ENCODE assay signal across 8 mouse cellular contexts in the genomic region with DNA sequence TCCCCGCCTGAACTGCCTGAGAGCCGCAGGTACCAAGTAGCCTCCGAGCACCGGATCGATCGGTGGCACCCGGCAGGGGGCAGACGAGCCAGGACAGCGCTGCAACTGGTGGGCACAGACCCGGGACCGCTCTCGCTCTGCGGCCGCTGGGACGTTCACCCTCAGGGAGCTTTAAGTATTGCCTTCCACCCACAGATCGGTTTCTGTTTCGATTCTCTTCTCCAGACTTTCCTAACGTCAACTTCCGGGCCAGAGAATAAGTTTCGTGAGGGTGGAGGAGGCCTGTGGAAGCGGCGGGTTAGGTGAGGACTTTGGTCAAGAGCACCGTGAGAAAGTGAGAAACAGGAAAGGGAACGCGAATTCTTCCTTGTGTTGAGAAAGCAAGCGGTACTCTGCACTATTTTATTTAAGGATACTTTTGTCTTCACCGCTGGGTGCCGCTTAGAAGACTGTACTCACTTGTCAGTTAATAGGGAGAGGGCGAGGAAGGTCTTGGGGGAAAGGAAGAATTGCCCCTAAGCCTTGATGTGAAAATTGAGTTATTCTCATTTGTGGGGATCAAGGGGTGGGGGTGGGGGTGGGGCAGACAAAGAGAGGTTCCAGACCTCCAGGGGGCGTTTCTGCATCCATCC. TPM values are rescaled to one million over a fixed set of nuclear protein-coding genes. Genes with fewer than 3 reads are reported as not detected.
DNase-seq lines count a peak whose midpoint lies in the region; ATAC-seq and TF ChIP-seq lines count a peak whose summit lies in the region.

Ifih1 (minus strand) TSS at position 242 of the 632 bp plus-strand sequence.

- H3K9ac ChIP-seq in intestine, postnatal 0 days (ENCODE audit: low read depth, low read length) = peak within 1 kb of the TSS; percentile 71
- H3K9ac ChIP-seq in neural tube, embryonic 13.5 days = peak within 1 kb of the TSS; percentile 62

- peak within 1 kb of the TSS; percentile 70 for H3K4me3 ChIP-seq in intestine, postnatal 0 days (ENCODE audit: low read depth, low read length)
- H3K4me3 ChIP-seq in neural tube, embryonic 13.5 days = peak within 1 kb of the TSS; percentile 43

- 2% methylated on average over 30 of the region's 30 CpGs for WGBS in intestine, postnatal 0 days
- WGBS in neural tube, embryonic 13.5 days = under 1% methylated on average over 30 of the region's 30 CpGs

- 0 out of 2 replicates have a peak, but pooled peaks cover 7% of the 10 kb centered on the region for H3K4me1 ChIP-seq in intestine, postnatal 0 days (replicated peaks; ENCODE audit: control insufficient read depth, insufficient read depth, low read length)
- peaks cover 21% of the 10 kb centered on the region for H3K4me1 ChIP-seq in neural tube, embryonic 13.5 days (replicated peaks)

- H3K4me2 ChIP-seq in intestine, postnatal 0 days (replicated peaks; ENCODE audit: low read depth) = peak within 1 kb of the TSS; percentile 73
- peak within 1 kb of the TSS; percentile 77 for H3K4me2 ChIP-seq in neural tube, embryonic 13.5 days

- peak; percentile 96 for ATAC-seq in intestine, postnatal 0 days
- ATAC-seq in neural tube, embryonic 13.5 days (ENCODE audit: low read depth) = peak; percentile 83

- peak within 1 kb of the TSS; percentile 89 for H3K27ac ChIP-seq in intestine, postnatal 0 days (ENCODE audit: low read depth, low read length)
- no peak within 1 kb of the TSS for H3K27ac ChIP-seq in neural tube, embryonic 13.5 days (replicated peaks)

- no peaks in the 10 kb centered on the region for H3K36me3 ChIP-seq in intestine, postnatal 0 days (ENCODE audit: control insufficient read depth, insufficient read depth)
- no peaks in the 10 kb centered on the region for H3K36me3 ChIP-seq in neural tube, embryonic 13.5 days

- peak; percentile 33 for DNase-seq in layer of hippocampus, adult 11-12 months (ENCODE audit: low spot score)
- DNase-seq in layer of hippocampus, adult 9-10 months (ENCODE audit: low spot score) = no peak
- DNase-seq in embryo, embryonic 10 days (ENCODE audit: low spot score) = peak; percentile 75
- DNase-seq in heart, adult 11 months = peak; percentile 97
- peak; percentile 73 to 80 for DNase-seq in lung, adult 18-20 months
- peak; percentile 64 for DNase-seq in thymus, postnatal 0 days (ENCODE audit: low spot score)

- TF ChIP-seq CTCF in intestine, postnatal 0 days (IDR thresholded peaks at IDR 0.05; ENCODE audit: low read depth) = peak; percentile 72

- no peaks in the 10 kb centered on the region for H3K27me3 ChIP-seq in intestine, postnatal 0 days (replicated peaks; ENCODE audit: control insufficient read depth, insufficient read depth, low read length)
- H3K27me3 ChIP-seq in neural tube, embryonic 13.5 days = peaks cover 22% of the 10 kb centered on the region

- no peaks in the 10 kb centered on the region for H3K9me3 ChIP-seq in intestine, postnatal 0 days (ENCODE audit: control insufficient read depth)
- no peaks in the 10 kb centered on the region for H3K9me3 ChIP-seq in neural tube, embryonic 13.5 days

RNA-seq across cellular contexts. Expression of gene Ifih1, which starts in this region (rescaled TPM):
- polyA plus RNA-seq in intestine, postnatal 0 days (2015; fragmentation: Nextera tagmentation; extraction: Ambion mirVana) = 14.1 and 14.5 TPM in 2 replicates
- 0.74 and 0.77 TPM in 2 replicates for polyA plus RNA-seq in neural tube, embryonic 13.5 days (2015; fragmentation: Nextera tagmentation; extraction: Ambion mirVana)
- polyA plus RNA-seq in thymus, postnatal 0 days (2015; fragmentation: Nextera tagmentation; extraction: Ambion mirVana) = 10.7 and 11.4 TPM in 2 replicates

Comparison
In these comparisons a context has a peak if more than half of its experiments do, and no peak if none do; other contexts are left out.
1. Peak in ATAC-seq, H3K4me3 ChIP-seq, H3K9ac ChIP-seq and H3K4me2 ChIP-seq in neural tube, embryonic 13.5 days; RNA of the gene not detected or under 1 TPM.